Mouse (Mus musculus) thymus, adult 2 months (tissue): ENCODE measurements at regions not wholly inside any gene's neighbourhood (a gene's known extent, or its start where the extent isn't known, plus 50 kb on each side); places are given as distances from the start of the nearest gene placed in this dataset.

Experiments used
- CTCF ChIP-seq: fragments of 200-500 bp; IDR thresholded peaks from 2 replicates; pipeline ENCODE4 v1.5.1; 2012; ENCODE audit warnings: mild to moderate bottlenecking, control low read depth, low read length, moderate library complexity, borderline replicate concordance; ENCODE audit not compliant: control insufficient read depth, poor library complexity, insufficient read depth; ENCODE audit errors: extremely low read depth
- POLR2A ChIP-seq: fragments of 200-500 bp; IDR thresholded peaks from 2 replicates; pipeline ENCODE4 v1.6.1; 2012; ENCODE audit warnings: mild to moderate bottlenecking, low read length, control low read depth, moderate library complexity; ENCODE audit not compliant: control insufficient read depth, poor library complexity, insufficient read depth; ENCODE audit errors: extremely low read depth

DNA sequence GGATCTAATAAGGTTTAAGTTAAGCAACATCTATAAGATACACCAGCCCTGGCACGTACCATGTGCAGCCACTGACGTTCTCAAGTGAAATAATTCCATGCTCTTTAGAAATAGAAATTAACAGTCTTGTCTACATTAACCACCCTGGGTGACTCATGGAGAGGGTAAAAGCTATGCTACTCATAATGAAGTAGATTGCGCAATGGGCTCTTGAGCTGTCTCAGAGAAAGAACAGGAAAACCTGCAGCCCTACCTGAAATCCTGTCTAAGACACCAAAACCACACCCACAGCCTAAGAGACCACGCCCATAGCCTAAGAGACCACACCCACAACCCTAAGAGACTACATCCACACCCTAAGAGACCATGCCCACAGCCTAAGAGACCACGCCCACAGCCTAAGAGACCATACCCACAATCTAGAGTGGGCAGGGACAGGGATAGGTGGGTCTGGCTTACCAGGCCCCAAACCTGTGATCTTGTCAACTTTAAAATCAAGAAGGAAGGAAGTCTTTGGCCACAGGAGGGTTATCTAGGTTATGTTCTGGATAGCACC lies 198.6 kb downstream of the Cryba4 start:
- TF ChIP-seq POLR2A: no peak
- TF ChIP-seq CTCF: no peak
